Mouse (Mus musculus) C2C12 (cell line): ENCODE measurements around the gene Col5a3.

Experiments used
- CEBPB ChIP-seq: IDR thresholded peaks from one replicate; pipeline ENCODE4 v1.6.1; 2011; ENCODE audit warnings: low read depth, mild to moderate bottlenecking, control low read depth, moderate library complexity
- CTCF ChIP-seq: IDR thresholded peaks from one replicate; pipeline ENCODE4 v1.5.1; 2011; ENCODE audit not compliant: control insufficient read depth, insufficient read depth, insufficient read length
- MAX ChIP-seq: IDR thresholded peaks from one replicate; pipeline ENCODE4 v1.6.1; 2011; ENCODE audit warnings: mild to moderate bottlenecking, control low read depth
- MYOG ChIP-seq: IDR thresholded peaks from one replicate; pipeline ENCODE4 v1.6.1; 2011; ENCODE audit not compliant: control insufficient read depth, insufficient read length; ENCODE audit errors: extremely low read depth
- USF1 ChIP-seq: IDR thresholded peaks from one replicate; pipeline ENCODE4 v1.6.1; 2011; ENCODE audit warnings: low read depth, mild to moderate bottlenecking, control low read depth, moderate library complexity

- TF ChIP-seq CEBPB (peak; percentile 3), MAX (peak; percentile 93), CTCF (no peak), USF1 (no peak), MYOG (no peak)
Measured at GRCm38 (mm10) chr9:20857131-20857530, 42.3 kb upstream of the Col5a3 start.
